Mouse (Mus musculus) thymus, postnatal 25 days (tissue): ENCODE measurements around the gene Zdhhc12.
A peak's percentile ranks its signal among the peaks of the same experiment; 100 is the strongest.

ENCODE experiments used
- DNase-seq: peaks from one replicate; pipeline ENCODE4 v3.0.0; 2022

The Zdhhc12 gene

GRCm38 (mm10) chr2:30095882-30096527, 2.6 kb upstream of the Zdhhc12 start:
- peak; percentile 69 for DNase-seq

- no peak for DNase-seq
These were observed 750 bp upstream of the Zdhhc12 start for GRCm38 (mm10) chr2:30094208-30094588.

- DNase-seq, result no peak
These were observed 1.0 kb downstream of the Zdhhc12 start for GRCm38 (mm10) chr2:30092280-30092918.

- DNase-seq, result no peak
These were observed 1.9 kb downstream of the Zdhhc12 start for GRCm38 (mm10) chr2:30091521-30091920.

- DNase-seq, result no peak
These were observed 6.1 kb downstream of the Zdhhc12 start for GRCm38 (mm10) chr2:30087310-30087709.

- no peak for DNase-seq
These were observed 8.8 kb downstream of the Zdhhc12 start for GRCm38 (mm10) chr2:30084632-30085031.

GRCm38 (mm10) chr2:30084113-30084512, 9.3 kb downstream of the Zdhhc12 start:
- DNase-seq, result no peak

- no peak for DNase-seq
These were observed 13.2 kb downstream of the Zdhhc12 start for GRCm38 (mm10) chr2:30080181-30080800.

- DNase-seq, result no peak
These were observed 14.7 kb downstream of the Zdhhc12 start for GRCm38 (mm10) chr2:30078760-30079159.

- DNase-seq, result no peak
These were observed 15.1 kb downstream of the Zdhhc12 start for GRCm38 (mm10) chr2:30078349-30078712.

- peak; percentile 83 for DNase-seq
These were observed 15.7 kb downstream of the Zdhhc12 start, which contains the start of gene Pkn3 for GRCm38 (mm10) chr2:30077502-30078348. Gene Pkn3 (plus strand): TSS chr2:30077684.

- no peak for DNase-seq
These were observed 16.5 kb downstream of the Zdhhc12 start for GRCm38 (mm10) chr2:30076959-30077358.

- no peak for DNase-seq
These were observed 17.0 kb downstream of the Zdhhc12 start for GRCm38 (mm10) chr2:30076439-30076838.

- no peak for DNase-seq
These were observed 17.8 kb downstream of the Zdhhc12 start for GRCm38 (mm10) chr2:30075625-30076024.

- DNase-seq, result no peak
These were observed 20.2 kb downstream of the Zdhhc12 start for GRCm38 (mm10) chr2:30073285-30073684.

- DNase-seq, result no peak
These were observed 20.6 kb downstream of the Zdhhc12 start for GRCm38 (mm10) chr2:30072875-30073274.

- no peak for DNase-seq
These were observed 25.5 kb downstream of the Zdhhc12 start for GRCm38 (mm10) chr2:30067962-30068361.

GRCm38 (mm10) chr2:30067031-30067888, 26.2 kb downstream of the Zdhhc12 start:
- peak; percentile 67 for DNase-seq

GRCm38 (mm10) chr2:30066046-30066901, 27.2 kb downstream of the Zdhhc12 start:
- DNase-seq, result peak; percentile 96

- DNase-seq, result no peak
These were observed 29.1 kb downstream of the Zdhhc12 start for GRCm38 (mm10) chr2:30064298-30064697.

GRCm38 (mm10) chr2:30063791-30064190, 29.7 kb downstream of the Zdhhc12 start:
- DNase-seq, result no peak
